Mouse (Mus musculus): ENCODE results near the gene Olfr810. TPM values are rescaled to one million over a fixed set of nuclear protein-coding genes. Genes with fewer than 3 reads are reported as not detected.

The Olfr810 gene
- polyA plus RNA-seq (2012; rRNA removed): not detected in 2 replicates

- no peak for DNase-seq (ENCODE audit: extremely low spot score in 1 of 2, low spot score in 1 of 2)
Measured at GRCm38 (mm10) chr10:129794817-129795216, at the start of gene Olfr810. TSS of gene Olfr810 (minus strand) at chr10:129794917.

GRCm38 (mm10) chr10:129804296-129804695 lies 9.6 kb upstream of the Olfr810 start, which contains the start of gene Olfr811:
TSS of gene Olfr811 (minus strand) at chr10:129804396.
- no peak for DNase-seq (ENCODE audit: extremely low spot score in 1 of 2, low spot score in 1 of 2)

- DNase-seq (ENCODE audit: extremely low spot score in 1 of 2, low spot score in 1 of 2): no peak
Measured at GRCm38 (mm10) chr10:129778123-129778522, 16.6 kb downstream of the Olfr810 start.

GRCm38 (mm10) chr10:129774338-129774737 lies 20.4 kb downstream of the Olfr810 start, which contains the start of gene Olfr809:
TSS of gene Olfr809 (plus strand) at chr10:129774638.
- DNase-seq (ENCODE audit: extremely low spot score in 1 of 2, low spot score in 1 of 2): no peak

GRCm38 (mm10) chr10:129765182-129765581 lies 29.5 kb downstream of the Olfr810 start, which contains the start of gene Olfr808:
TSS of gene Olfr808 (plus strand) at chr10:129765482.
- DNase-seq (ENCODE audit: extremely low spot score in 1 of 2, low spot score in 1 of 2): no peak

- DNase-seq (ENCODE audit: extremely low spot score in 1 of 2, low spot score in 1 of 2): no peak
Measured at GRCm38 (mm10) chr10:129757693-129758092, 37.0 kb downstream of the Olfr810 start, which contains the start of gene Olfr807. TSS of gene Olfr807 (minus strand) at chr10:129757793.

- no peak for DNase-seq (ENCODE audit: extremely low spot score in 1 of 2, low spot score in 1 of 2)
Measured at GRCm38 (mm10) chr10:129741821-129742220, 52.9 kb downstream of the Olfr810 start, which contains the start of gene Olfr806. TSS of gene Olfr806 (minus strand) at chr10:129741921.

Other genes with a start within 250 kb of the Olfr810 start
- gene Olfr794, start 227.3 kb downstream of the Olfr810 start, polyA plus RNA-seq (2012; rRNA removed): not detected in 2 replicates
- not detected in 2 replicates for gene Olfr796, start 182.3 kb downstream of the Olfr810 start, polyA plus RNA-seq (2012; rRNA removed)
- gene Olfr798, start 167.0 kb downstream of the Olfr810 start, polyA plus RNA-seq (2012; rRNA removed): not detected in 2 replicates
- not detected in 2 replicates for gene Olfr799, start 157.4 kb downstream of the Olfr810 start, polyA plus RNA-seq (2012; rRNA removed)
- gene Olfr800, start 137.2 kb downstream of the Olfr810 start, polyA plus RNA-seq (2012; rRNA removed): not detected in 2 replicates
- 0.04 TPM in 1 of 2 replicates, not detected in the other for gene Olfr801, start 121.1 kb downstream of the Olfr810 start, polyA plus RNA-seq (2012; rRNA removed)
- not detected in 2 replicates for gene Olfr802, start 106.7 kb downstream of the Olfr810 start, polyA plus RNA-seq (2012; rRNA removed)
- gene Olfr803, start 100.6 kb downstream of the Olfr810 start, polyA plus RNA-seq (2012; rRNA removed): not detected in 2 replicates
- not detected in 2 replicates for gene Olfr804, start 91.7 kb downstream of the Olfr810 start, polyA plus RNA-seq (2012; rRNA removed)
- gene Olfr805, start 65.5 kb downstream of the Olfr810 start, polyA plus RNA-seq (2012; rRNA removed): not detected in 2 replicates
- not detected in 2 replicates for gene Olfr806, start 53.0 kb downstream of the Olfr810 start, polyA plus RNA-seq (2012; rRNA removed)
- gene Olfr807, start 37.1 kb downstream of the Olfr810 start, polyA plus RNA-seq (2012; rRNA removed): not detected in 2 replicates
- not detected in 2 replicates for gene Olfr808, start 29.4 kb downstream of the Olfr810 start, polyA plus RNA-seq (2012; rRNA removed)
- not detected in 2 replicates for gene Olfr809, start 20.3 kb downstream of the Olfr810 start, polyA plus RNA-seq (2012; rRNA removed)
- not detected in 2 replicates for gene Olfr811, start 9.5 kb upstream of the Olfr810 start, polyA plus RNA-seq (2012; rRNA removed)
- not detected in 2 replicates for gene Olfr812, start 51.2 kb upstream of the Olfr810 start, polyA plus RNA-seq (2012; rRNA removed)
- not detected in 2 replicates for gene Olfr813, start 60.5 kb upstream of the Olfr810 start, polyA plus RNA-seq (2012; rRNA removed)
- gene Olfr814, start 84.9 kb upstream of the Olfr810 start, polyA plus RNA-seq (2012; rRNA removed): not detected in 2 replicates
- gene Olfr815, start 111.0 kb upstream of the Olfr810 start, polyA plus RNA-seq (2012; rRNA removed): not detected in 2 replicates
- not detected in 2 replicates for gene Olfr816, start 120.7 kb upstream of the Olfr810 start, polyA plus RNA-seq (2012; rRNA removed)
- not detected in 2 replicates for gene Olfr818, start 154.2 kb upstream of the Olfr810 start, polyA plus RNA-seq (2012; rRNA removed)
- not detected in 2 replicates for gene Olfr819, start 172.3 kb upstream of the Olfr810 start, polyA plus RNA-seq (2012; rRNA removed)
- gene Olfr247, start 181.2 kb upstream of the Olfr810 start, polyA plus RNA-seq (2012; rRNA removed): not detected in 2 replicates
- not detected in 2 replicates for gene Gm10310, start 190.1 kb upstream of the Olfr810 start, polyA plus RNA-seq (2012; rRNA removed)
- not detected in 2 replicates for gene Olfr820, start 217.7 kb upstream of the Olfr810 start, polyA plus RNA-seq (2012; rRNA removed)
- gene Olfr821, start 235.4 kb upstream of the Olfr810 start, polyA plus RNA-seq (2012; rRNA removed): not detected in 2 replicates